Mouse (Mus musculus) urinary bladder, postnatal 25 days (tissue): ENCODE data around the gene Snx9.

Source experiments
- DNase-seq: peaks from one replicate; pipeline ENCODE4 v3.0.0; 2022; ENCODE audit warnings: low spot score

Gene Snx9

DNA sequence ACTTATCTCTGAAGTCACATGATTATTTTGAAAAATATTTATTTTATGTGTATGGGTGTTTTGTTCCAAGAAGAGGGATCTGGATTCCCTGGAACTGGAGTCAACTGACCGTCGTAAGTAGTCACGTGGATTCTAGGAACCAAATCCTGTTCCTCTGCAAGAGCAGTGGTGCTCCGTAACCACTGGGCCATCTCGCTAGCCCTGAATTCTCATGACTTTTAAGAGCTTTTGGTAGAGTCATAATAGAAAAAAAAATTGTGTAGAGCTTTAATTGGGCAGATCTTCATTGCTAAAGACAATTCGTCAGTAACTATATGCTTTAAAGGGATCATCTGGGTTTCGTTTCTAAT, 2.5 kb downstream of the Snx9 start:
- no peak for DNase-seq

DNA sequence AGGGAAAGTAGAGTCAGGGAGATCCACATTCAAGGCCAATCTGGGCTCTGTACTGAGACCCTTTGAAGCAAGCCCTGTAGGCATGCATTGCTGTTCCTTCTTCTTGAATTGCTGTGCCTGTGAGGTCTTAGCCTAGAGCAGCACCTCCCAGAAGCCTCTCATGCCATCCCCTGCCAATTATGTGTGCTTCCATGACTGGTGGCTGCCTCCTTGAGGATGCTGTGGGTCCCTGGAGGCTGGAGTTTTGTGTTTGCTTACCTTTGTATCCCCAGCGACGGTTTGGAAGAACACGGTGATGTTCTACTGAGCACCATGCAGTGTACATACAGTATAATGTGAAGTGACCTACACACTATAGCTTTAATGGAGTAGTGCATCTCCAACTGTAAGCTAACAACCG, 4.2 kb downstream of the Snx9 start:
- no peak for DNase-seq

DNA sequence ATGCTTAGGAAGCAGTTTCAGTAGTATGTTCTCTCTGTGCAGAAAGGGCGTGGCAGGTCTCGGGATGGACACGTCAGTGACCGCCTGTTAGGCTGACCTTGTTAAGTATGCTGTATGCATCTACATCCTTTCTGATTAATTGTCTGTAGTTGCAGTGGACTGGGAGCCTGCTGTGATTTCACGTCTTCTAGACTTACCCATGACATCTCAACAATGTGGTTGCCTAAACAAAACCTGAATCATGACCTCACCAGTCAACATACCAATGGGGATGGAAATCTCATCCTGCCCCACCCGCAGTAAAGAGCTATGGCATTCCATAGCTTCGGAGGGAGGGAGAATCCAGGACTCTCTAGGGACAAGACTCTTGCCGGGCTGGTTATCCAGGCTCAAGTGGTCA, 5.0 kb downstream of the Snx9 start:
- DNase-seq, result no peak

DNA sequence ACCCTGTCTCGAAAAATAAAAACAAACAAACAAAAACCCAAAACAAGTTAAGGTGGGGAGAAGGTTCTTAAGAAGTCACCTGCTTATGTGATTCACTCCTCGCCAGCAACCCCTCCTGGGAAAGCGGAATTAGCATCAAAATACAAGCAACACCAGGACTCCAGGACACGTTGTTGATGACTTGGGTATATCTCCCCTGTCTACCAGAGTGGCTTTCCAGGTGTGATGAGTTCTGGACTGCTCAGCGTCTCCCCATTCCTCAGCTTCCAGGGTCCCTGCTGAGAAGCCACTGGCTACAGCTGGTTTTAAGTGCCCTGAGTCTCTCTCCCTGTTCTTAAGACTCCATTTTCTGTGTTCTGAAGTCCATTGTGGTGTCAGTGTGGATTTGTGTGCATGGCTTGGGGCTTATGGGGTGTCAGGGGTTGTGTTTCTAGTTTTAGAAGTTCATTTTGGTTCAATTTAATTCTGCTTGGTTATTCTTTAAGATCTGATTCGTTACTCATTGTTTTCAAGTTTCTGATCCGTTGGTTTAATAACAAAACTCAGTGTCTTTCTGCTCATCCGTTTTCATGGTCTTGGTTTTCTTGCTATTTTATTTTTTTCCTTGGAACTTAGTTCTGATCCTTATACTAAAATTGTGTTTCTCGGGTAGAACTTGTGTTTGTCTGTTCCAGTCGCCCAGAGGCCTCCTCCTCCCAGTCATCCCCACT, 7.7 kb downstream of the Snx9 start:
- no peak for DNase-seq

DNA sequence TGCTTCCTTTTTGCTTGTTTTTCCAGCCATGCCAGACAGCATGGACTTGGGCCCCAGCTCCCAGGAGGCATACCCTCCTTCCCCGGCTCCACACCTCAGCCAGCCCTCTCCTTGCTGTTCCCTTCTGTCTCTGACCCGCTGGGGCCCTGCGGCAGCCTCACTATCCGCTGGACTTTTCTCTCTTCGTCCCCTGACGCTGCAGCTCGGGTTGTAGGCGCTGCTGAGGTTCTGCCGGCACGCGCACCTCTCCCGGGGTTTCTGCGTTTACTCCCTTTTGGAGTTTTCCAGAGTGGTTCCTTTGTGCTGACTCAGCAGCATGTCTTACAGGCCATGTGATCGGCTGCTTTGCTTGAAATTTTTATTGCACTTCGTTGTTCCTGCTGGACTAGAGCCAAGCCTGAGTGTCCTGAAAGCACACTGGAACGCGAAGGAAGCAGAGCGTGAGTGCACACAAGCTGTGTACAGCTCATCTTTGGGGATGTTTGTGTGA, 8.3 kb downstream of the Snx9 start:
- peak; percentile 71 for DNase-seq

DNA sequence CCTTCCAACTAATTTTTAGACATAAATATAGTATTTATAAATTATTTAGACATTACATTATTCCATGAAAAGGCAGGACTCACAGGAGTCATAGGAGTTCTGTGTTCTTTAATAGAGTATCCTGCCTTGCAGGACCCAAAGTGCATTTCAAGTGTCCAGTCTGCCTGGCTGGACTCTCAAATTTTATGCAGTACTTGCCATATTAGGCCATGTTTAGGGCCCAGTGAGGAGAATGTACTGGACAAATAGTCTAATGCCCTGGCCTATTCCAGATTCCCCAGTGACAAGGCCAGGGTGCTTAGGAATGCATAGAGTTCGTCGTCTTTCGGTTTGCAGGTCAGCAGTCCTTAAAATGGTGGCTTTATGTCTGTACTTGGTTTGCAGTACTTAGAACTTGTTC, 8.9 kb downstream of the Snx9 start:
- DNase-seq, result no peak

DNA sequence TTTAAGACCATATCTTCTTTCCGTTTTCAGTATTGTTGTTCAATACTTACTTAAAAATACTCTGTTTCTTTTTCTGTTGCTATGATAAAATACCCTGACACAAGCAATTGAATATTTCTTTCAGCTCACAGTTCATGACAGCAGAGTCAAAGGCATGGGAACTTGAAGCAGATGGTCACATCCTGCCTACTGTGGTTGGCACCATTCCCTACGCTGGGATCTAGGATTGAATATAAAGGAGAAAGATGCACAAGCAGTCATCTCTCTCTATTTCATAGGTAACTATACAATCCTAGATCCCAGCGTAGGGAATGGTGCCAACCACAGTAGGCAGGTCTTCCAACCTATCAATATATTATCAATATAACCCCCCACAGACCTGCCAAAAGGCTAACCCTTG, 9.3 kb downstream of the Snx9 start:
- DNase-seq, result no peak

DNA sequence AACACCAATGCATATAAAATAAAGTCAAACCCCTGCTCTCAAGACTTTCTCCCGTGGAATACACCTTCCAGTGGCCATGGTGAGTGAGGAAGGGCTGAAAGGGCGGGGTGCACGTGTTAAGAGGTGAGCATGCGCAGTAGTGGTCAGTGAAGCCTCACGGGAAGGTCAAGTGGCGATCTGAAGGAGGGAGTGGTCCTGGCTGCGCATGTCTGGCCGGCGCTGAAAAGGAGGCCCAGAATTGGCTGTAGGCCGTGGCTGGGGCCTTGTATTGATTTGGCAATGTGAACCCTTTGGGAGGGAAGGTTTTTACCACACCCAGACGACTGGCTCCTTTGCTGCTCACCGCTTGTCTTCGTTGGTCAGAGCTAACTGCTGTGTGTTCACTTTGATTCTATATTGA, 12.8 kb downstream of the Snx9 start:
- DNase-seq, result no peak

DNA sequence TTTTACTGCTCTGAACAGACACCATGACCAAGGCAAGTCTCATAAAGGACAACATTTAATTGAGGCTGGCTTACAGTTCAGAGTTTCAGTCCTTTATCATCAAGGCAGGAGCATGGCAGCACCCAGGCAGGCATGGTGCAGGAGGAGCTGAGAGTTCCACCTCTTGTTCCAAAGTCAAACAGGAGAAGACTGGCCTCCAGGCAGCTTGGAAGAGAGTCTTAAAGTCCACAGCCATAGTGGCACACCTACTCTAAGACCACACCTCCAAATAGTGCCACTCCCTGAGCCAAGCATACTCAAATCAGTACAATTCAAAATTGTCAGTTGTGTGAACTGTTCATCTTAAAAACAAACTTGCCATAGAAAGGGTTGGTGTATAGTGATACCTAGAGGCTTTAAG, 14.4 kb downstream of the Snx9 start:
- no peak for DNase-seq

DNA sequence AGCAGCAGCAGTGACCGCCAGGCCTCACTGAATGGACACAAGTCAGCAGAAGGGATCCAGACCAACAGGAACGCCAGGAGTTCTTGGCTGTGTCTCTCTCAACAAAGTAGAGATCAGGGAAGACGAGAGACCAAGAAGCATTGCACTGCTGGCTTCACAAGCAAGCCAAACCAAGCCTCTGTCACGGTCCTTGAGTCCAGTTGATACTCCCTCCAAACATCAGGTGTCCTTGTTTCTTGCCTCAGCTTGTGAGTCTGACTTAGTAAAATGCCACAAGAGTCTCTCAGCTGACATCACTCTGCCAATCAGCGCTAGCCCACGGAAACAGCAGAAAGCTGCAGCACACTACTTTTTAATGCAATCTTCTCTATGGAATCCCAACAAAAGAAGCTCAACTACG, 15.3 kb downstream of the Snx9 start:
- no peak for DNase-seq

DNA sequence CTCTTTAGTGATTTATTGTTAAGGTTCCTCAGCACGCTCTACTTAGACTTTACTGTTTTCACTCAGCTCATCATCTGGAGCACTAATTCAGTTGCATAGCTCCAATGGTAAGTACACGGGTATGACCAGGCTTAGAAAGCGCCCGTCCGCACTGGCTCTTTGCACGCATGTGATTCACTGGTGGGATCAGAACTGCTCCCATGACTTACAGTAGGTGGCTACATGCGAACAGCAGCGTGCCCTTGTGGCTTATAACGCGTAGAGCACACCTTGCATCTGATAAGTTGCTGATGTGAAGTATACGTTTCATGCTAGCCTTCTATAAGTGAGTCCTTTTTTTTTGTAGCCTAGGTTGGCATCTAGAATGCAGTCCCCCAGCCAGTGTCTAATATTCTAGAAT, 16.1 kb downstream of the Snx9 start:
- no peak for DNase-seq

DNA sequence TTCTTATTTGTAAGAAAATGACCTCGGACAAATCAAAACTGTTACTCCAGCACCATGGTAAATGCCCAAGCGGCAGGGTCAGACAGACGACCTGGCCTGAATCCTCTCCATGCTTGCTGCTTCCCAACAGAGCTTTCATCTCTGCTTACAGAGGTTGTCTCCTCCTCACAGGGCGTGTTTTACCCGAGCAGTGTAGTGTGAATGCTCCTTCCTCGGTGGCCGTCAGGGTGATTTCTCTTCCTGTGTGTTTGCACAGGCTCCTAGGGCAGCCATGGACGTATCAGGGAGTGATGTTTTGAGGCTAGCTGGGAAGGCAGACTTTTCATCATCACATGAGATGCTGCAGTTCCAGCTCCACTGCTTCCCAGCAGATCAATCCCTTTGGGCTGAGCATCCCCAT, 17.1 kb downstream of the Snx9 start:
- DNase-seq, result no peak

DNA sequence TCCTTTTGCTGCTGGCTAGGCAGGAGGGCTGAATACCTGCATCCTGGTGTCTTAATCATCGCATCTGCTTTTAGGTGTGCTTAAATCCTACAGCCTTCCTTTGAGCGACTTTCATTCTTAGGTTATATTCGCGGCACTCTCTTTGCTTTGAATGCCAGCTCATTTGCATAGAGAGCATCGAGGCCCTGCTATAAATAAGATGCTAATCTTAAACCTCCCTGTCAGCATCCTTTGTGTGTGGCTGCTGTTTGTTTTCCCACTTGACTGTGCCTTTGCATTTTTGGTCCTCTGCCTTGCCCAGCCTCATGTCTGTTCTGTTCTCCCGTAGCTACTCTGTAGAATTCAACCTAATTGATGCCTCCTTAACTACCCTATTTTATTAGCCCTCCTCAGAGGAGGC, 21.2 kb downstream of the Snx9 start:
- DNase-seq, result no peak

DNA sequence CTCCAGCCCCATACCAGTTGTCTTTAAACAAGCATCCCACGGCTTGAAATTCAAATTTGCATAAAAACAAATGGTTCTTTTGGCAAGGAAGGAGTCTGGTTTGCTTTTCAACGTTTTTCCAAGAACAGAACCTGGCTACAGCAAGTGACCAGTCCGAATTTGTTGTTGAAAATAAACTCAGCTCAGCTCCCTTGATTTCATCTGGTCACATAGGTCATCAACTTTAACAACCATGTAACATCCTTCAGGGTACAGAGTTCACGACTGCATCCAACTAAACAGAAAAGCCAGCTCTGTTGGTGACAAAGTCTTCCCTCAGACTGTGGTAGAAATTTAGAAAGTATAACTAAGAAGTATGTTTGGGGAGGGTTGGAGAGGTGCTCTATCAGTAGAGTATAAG, 21.7 kb downstream of the Snx9 start:
- no peak for DNase-seq

DNA sequence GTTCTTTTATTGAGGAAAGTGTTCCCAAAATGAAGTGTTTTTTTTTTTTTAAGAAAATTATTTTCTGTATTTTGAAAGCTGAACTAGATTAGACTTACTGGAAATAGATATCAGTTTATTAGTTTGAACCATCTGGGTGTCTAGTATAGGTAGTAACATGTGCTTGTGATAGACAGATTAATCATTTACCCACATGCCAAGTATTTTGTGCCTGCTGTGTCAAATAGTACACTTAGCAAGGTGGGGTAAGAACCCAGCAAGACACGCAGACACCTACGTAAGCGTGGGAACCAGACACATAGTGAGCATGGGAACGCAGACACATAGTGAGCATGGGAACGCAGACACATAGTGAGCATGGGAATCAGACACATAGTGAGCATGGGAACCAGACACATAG, 22.6 kb downstream of the Snx9 start:
- no peak for DNase-seq

DNA sequence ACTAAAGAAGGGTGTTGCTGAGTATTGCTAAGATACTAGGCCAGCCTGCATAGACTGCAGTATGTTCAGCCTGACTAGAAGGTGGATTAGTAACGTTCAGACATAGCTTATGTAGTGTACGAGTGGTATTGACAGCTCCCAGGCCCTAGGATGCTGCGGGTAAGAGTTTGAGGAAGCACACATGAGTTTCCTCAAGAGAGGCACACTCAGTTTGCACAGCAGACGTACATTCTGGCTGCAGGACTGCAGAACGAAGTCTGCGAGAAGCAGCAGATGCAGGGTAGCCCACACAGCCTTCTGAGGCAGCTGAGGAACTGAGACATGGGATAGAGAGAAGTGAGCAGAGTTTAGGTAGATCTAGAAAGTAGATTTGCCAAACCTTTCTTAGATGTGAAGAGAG, 26.3 kb downstream of the Snx9 start:
- no peak for DNase-seq

DNA sequence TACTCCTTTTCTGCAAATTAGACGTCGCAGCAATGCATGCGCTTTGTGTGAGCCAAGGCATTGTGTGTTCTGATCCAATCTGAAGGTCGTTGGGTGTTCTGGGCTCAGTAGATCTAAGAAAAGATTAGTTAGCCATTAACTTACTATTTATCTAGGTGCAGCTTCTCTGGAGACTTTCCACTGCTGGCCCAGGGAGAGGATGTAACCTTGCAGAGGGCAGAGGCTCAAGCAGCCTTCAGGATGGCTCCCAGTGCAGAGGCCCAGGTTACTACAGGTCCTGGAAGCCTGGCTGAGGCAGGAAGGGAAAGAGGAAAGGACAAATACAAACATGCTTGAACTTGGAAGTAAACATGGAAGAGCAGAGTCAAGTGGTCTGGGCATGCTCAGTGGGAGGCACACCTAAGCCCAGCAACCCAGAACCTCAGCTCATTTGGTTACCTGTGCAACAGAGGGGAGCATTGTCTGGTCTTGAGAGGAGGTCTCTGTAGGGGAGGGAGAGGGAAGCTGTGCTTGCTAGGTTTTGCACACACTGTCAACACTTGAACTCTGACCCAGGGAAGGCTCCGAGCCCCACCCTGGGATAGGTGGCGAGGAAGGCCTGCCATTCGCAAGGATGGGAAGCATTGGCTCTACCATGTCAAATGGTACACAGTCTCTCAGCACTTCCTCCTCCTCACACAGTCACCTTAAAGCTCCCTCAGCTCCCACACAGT, 27.3 kb downstream of the Snx9 start:
- DNase-seq, result no peak

DNA sequence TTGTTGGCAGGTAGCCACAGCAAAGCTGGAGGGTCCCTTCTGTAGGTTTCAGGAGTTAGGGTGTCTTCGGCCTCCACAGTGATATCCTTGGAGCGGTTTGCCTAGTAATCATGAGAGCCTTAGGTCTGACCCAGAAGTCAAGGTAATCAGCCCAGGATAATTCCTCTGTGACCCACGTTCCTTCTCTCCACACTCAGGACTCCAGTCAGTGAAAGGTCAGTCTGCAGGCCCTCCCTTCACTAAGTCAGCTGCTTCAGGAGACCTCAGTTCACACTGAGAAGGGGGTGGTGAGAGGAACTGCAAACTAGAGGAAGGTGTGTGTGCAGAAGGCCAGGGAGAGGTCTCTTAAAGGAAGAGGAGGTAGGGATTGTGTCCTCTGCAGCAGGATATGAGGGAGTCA, 28.3 kb downstream of the Snx9 start:
- no peak for DNase-seq

DNA sequence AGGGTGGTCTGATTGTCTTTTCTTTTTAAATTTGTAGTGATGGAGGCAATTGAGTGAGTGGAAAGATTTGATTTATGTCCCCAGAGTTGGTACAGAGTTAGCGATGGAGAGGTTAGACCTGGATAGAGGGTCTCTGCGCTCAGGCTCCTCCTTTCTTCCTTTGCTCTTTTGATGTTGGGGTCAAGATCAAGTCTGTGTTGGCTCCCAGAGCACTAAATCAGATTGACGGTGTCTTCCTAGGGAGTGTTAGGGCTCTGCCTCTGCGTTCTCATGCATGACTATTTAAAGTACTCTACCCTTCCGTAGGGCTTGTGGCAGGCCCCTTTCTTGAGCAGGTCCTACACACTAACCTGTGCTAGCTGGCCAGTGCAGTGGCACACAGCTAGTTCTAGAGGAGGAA, 28.9 kb downstream of the Snx9 start:
- no peak for DNase-seq

DNA sequence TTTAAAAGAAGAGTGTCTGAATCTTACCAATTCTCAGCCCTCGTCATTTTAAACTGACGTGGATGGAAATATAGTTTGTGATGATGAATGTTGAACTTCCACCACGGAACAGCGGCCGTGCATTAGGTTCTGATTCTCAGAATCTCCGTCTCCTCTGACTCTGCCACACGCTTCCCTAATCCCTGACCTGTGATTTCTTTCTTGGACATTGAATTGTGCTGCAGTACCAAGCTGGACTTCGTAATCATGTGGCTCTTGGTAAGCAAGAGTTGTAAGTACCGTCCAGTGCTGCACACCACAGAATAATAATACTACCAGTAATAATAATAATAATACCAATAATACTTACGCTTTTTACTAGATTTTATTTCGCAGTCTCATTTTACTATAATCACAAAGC, 29.6 kb downstream of the Snx9 start:
- DNase-seq, result no peak

DNA sequence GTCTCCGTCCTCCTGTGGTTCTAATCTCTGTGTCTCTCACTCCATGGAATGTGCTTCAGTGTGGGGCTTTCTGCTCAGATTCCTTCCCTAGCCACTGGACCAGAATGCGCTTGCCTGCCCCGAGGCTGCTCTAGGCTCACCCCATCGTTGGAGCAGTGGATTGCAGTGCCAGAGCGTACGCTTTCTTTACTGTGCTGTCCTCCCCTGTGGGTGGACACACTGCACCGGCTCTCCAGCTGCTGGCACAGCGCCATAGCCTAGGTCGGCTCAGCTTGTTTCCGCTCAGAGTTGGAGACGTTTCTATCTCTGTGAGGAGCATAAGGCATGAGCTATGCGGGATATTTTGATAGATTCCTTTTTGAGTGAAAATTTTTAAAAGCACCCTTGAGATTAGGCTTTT, 31.4 kb downstream of the Snx9 start:
- peak; percentile 48 for DNase-seq

DNA sequence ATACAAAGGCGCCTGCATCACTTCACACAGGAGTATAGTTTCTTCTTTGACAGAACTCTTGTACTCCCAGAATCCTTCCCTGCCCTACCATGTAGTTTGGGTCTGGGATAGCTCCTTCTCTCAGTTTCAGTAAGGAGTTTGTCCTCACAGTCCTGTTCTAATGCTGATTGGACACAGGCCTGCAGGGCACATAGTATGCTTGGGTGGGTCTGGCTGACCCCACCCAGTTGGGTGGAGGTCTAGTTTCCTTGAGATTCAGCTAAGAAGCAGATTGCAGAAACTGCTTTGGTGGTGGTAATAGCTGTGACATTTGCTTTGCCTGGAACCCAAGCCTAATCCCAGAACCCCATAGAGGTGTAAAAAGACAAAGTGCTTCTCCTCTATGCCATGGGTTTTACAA, 33.4 kb downstream of the Snx9 start:
- no peak for DNase-seq

DNA sequence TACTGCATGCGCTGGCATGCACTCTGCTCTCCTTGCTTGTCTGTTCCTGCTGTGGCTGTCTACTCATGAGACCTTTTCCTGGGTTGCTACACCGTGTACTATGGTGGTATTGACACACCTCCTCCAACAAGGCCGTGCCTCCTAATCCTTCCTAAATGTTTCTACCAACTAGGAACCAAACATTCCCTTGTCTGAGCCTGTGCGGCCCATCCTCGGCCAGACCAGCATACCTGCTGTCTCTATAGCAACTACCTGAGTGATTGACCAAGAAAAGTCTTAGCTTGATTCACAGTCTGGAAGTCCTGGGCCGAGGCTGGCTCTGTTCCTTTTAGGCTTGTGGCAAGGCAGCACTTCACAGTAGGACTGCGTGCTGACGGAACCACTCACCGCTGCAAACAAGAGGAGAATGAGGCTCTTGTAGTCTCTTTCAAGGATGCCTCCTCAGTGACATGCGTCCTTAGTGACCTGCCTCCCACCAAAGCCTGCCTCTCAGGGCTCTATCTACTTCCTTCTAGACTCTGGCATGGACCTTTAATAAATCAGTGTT, 36.6 kb downstream of the Snx9 start:
- DNase-seq, result no peak

DNA sequence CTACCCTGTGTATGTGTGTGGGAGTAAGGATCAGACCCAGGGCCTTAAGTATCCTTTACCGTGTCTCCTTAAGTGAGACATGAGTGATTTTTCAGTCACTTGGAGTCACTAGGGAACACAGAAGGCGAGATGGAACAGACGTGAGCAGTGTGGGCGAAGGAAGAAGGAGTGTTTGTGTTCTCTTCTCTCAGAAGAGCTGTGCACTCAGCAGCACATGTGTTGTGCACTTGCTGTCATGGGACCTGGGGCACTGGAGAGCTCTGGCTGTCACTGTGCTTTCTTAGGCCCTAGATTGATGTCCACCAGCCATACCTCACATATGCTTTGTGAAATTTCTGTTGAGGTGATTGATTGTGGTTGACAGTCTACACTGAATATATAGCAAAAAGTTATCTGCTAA, 37.7 kb downstream of the Snx9 start:
- DNase-seq, result no peak
